Mouse (Mus musculus) bone marrow, adult 2 months (tissue): Measurements from ENCODE around the gene Adam11. TPM values are rescaled to one million over a fixed set of nuclear protein-coding genes. Genes with fewer than 3 reads are reported as not detected.

Experiments
- H3K27ac ChIP-seq: fragments of 200-500 bp; 2 replicates; pipeline ENCODE4 v1.5.1; 2012; ENCODE audit warnings: low read depth, mild to moderate bottlenecking, control low read depth, inconsistent platforms, low read length; ENCODE audit not compliant: control insufficient read depth, poor library complexity, insufficient read depth
- H3K4me1 ChIP-seq: fragments of 200-500 bp; 2 replicates; pipeline ENCODE4 v1.6.1; 2011; ENCODE audit warnings: low read length; ENCODE audit not compliant: control insufficient read depth, insufficient read depth
- H3K4me3 ChIP-seq: fragments of 200-500 bp; replicated peaks from 2 replicates; pipeline ENCODE3; 2011; ENCODE audit warnings: mild to moderate bottlenecking, low read depth, low read length, control low read depth; ENCODE audit not compliant: control insufficient read depth
- CTCF ChIP-seq: fragments of 200-500 bp; IDR thresholded peaks from 2 replicates; pipeline ENCODE4 v1.5.1; 2011; ENCODE audit warnings: low read length, control low read depth; ENCODE audit not compliant: control insufficient read depth, insufficient read depth
- POLR2A ChIP-seq: fragments of 200-500 bp; IDR thresholded peaks from 2 replicates; pipeline ENCODE4 v1.6.1; 2011; ENCODE audit warnings: low read depth, mild to moderate bottlenecking, control low read depth, low read length, borderline replicate concordance; ENCODE audit not compliant: control insufficient read depth
- WGBS: fragments of 180-500 bp; shearing (Covaris S2); methylation state at CpG from one replicate; pipeline ENCODE4 v1.1.7; 2018; 5-methylcytosine and 5-hydroxymethylcytosine counted together
- polyA plus RNA-seq: library from polyadenylated mRNA; stranded (reverse); fragments of >200 nt; gene quantifications from 2 replicates; pipeline ENCODE4 v1.2.4, GENCODE M21; 2011; ENCODE audit warnings: low replicate concordance; ENCODE audit not compliant: missing spikeins, insufficient read depth, insufficient read length

The Adam11 gene
- polyA plus RNA-seq, 1 experiment, result 11.8 TPM

GRCm38 (mm10) chr11:102778597-102778996 lies 17.4 kb downstream of the Adam11 start:
- Histone ChIP-seq H3K4me1 (peaks cover 2% of the 10 kb centered on the region), H3K27ac (no peak overlapping the region), H3K4me3 (no peak overlapping the region)
- no peak for TF ChIP-seq POLR2A
- no peak for TF ChIP-seq CTCF
- WGBS, result 53% methylated on average over 5 of the region's 5 CpGs

- Histone ChIP-seq H3K27ac (no peak overlapping the region), H3K4me3 (no peak overlapping the region), H3K4me1 (peaks cover 2% of the 10 kb centered on the region)
- TF ChIP-seq POLR2A, result no peak
- TF ChIP-seq CTCF, result no peak
- 73% methylated on average over 8 of the region's 8 CpGs for WGBS
These were observed 17.9 kb downstream of the Adam11 start for GRCm38 (mm10) chr11:102779081-102779638.

- H3K27ac ChIP-seq, result no peak overlapping the region
- TF ChIP-seq POLR2A (no peak), CTCF (no peak)
- 38% methylated on average over 7 of the region's 7 CpGs for WGBS
- H3K4me1 ChIP-seq, result peaks cover 2% of the 10 kb centered on the region
- H3K4me3 ChIP-seq, result no peak overlapping the region
These were observed 18.6 kb downstream of the Adam11 start for GRCm38 (mm10) chr11:102779824-102780223.

- peaks cover 2% of the 10 kb centered on the region for H3K4me1 ChIP-seq
- TF ChIP-seq POLR2A (no peak), CTCF (no peak)
- WGBS, result 25% methylated on average over 11 of the region's 11 CpGs
- no peak overlapping the region for H3K4me3 ChIP-seq
- H3K27ac ChIP-seq, result no peak overlapping the region; the same call in 1 of the 2 replicates
These were observed 19.2 kb downstream of the Adam11 start for GRCm38 (mm10) chr11:102780271-102780985.

- TF ChIP-seq CTCF, result no peak
- no peak for TF ChIP-seq POLR2A
- Histone ChIP-seq H3K4me3 (no peak overlapping the region), H3K27ac (no peak overlapping the region), H3K4me1 (peaks cover 2% of the 10 kb centered on the region)
- WGBS, result 70% methylated on average over 10 of the region's 10 CpGs
These were observed 19.7 kb downstream of the Adam11 start for GRCm38 (mm10) chr11:102780986-102781351.

- 74% methylated on average over 4 of the region's 4 CpGs for WGBS
- Histone ChIP-seq H3K4me1 (peaks cover 2% of the 10 kb centered on the region), H3K27ac (no peak overlapping the region), H3K4me3 (no peak overlapping the region)
- TF ChIP-seq POLR2A (no peak), CTCF (no peak)
These were observed 20.3 kb downstream of the Adam11 start for GRCm38 (mm10) chr11:102781523-102781922.

- Histone ChIP-seq H3K4me1 (peaks cover 2% of the 10 kb centered on the region), H3K27ac (no peak overlapping the region), H3K4me3 (no peak overlapping the region)
- WGBS, result 66% methylated on average over 7 of the region's 7 CpGs
- TF ChIP-seq POLR2A (no peak), CTCF (no peak)
These were observed 22.2 kb downstream of the Adam11 start for GRCm38 (mm10) chr11:102783443-102783842.

GRCm38 (mm10) chr11:102787688-102788177 lies 26.5 kb downstream of the Adam11 start:
- no peaks in the 10 kb centered on the region; the same call in 1 of the 2 replicates for H3K4me1 ChIP-seq
- H3K4me3 ChIP-seq, result no peak overlapping the region
- WGBS, result 77% methylated on average over 5 of the region's 5 CpGs
- no peak overlapping the region for H3K27ac ChIP-seq
- TF ChIP-seq POLR2A, result no peak
- no peak for TF ChIP-seq CTCF
